Mouse (Mus musculus) layer of hippocampus, postnatal 10 days (tissue): Measurements from ENCODE around the gene Tnip1. TPM values are rescaled to one million over a fixed set of nuclear protein-coding genes. Genes with fewer than 3 reads are reported as not detected.

ENCODE experiments used
- DNase-seq, 2 experiments: peaks; one replicate each; pipeline ENCODE4 v3.0.0; 2021; ENCODE audit warnings: low spot score in 2 of 2
- total RNA-seq, 2 experiments: library from RNA; stranded (reverse); gene quantifications; 2 replicates each; pipeline ENCODE4 v1.2.3; 2021

Gene Tnip1
- total RNA-seq, 2 experiments from 2014 or later: 29.0 to 32.2 TPM

- no peak for DNase-seq
Measured at GRCm38 (mm10) chr11:54936035-54936770, 26.5 kb downstream of the Tnip1 start.

DNA sequence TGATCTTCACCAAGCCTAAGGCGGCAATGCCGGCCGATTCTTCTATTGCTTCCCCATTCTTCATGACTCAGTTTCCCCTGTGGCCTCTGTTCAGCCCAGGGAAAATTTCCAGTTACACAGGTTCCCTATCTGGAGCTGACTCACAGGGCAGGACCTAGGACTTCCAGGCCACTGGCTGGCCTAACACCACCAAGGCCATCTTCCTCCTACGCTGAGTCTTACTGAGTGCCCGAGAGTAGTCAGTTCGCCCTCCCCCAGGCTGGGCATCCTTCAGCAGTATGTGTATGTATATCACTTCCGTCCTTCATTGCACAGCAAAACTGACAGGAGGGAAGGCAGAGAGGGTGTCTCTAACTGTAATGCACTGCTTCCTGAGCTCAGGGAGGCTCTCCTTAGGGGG lies 28.5 kb downstream of the Tnip1 start:
- DNase-seq: no peak

- no peak for DNase-seq
Measured at GRCm38 (mm10) chr11:54932540-54932939, 30.2 kb downstream of the Tnip1 start.

DNA sequence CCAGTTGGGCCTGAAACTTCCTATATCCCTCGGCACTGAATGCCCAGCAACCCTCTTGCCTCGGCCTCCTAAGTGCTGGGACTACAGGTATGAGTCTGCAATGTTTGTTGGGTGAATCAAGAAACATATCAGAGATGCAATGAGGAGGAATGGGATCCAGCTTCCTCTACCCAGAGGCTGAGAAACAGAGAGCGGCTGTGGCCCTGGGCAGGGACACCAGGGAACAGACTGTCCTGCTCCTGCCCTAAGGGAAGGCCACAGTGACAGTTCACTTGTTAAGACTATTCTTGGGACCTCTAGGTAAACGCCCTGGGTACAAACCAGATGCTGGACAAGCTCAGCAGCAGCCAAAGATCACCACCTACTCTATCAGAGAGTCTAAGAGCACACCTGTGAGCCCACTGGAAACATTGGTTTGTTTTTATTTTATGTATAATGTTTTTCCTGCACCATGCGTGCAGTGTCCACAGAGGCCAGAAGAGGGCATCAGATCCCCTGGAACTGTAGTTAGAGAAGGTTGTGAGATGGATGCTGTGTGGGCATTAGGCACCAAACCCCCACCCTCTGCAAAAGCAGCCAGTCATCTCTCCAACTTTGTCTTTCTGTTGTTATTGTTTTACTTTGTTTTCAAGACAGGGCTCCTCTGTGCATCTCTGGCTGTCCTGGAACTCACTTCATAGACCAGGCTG lies 31.2 kb downstream of the Tnip1 start:
- DNase-seq: peak; percentile 71 to 72

DNA sequence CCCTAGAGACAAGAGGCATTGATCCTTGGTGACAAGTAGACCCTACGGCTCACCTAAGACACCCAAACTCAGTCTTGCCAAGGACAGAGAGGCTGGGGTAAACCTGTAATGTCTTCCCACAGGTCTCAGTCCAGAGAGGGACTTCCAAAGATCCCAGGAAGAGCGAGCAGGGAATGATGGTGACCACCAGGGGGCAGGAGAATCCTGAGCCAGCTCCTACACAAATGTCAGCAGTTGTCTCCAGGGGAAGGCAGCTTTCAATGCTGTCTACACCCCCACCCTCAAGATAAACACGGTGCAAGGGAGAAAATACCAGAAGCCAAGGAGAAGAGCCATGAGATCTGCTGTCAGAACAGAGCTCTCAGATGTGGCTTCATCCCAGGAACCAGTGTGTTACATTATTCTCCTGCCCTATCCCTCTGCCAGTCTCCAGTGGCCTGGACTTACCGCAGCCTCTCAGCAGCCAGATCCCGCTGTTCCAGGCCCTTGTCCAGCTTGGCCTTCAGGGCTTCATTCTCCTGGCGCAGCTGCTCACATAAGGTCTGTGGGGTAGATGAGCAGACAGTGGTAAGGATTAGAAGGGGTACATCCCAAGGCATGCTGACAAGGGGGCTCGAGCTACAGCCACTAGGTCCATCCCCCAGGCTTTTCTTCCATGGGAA lies 32.3 kb downstream of the Tnip1 start:
- DNase-seq: peak; percentile 62 to 75

DNA sequence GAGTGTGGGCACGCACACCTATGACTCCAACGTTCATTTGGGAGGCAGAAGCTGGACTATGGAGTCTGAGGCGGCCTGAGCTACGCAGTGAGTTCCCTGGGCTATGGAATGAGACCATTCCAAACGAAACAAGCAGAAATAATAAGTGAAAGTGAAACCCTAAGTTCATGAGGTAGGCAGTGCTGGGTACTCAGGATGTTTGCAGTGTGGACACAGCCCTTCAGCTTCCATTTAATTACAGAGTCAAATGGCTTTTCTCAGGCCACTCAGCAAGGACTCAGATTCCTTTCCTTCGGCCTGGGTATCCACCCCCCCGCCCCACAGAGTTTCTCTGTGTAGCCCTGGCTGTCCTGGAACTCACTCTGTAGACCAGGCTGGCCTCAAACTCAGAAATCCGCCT lies 33.0 kb downstream of the Tnip1 start:
- DNase-seq: no peak

GRCm38 (mm10) chr11:54929290-54929689 lies 33.4 kb downstream of the Tnip1 start:
- DNase-seq: no peak

DNA sequence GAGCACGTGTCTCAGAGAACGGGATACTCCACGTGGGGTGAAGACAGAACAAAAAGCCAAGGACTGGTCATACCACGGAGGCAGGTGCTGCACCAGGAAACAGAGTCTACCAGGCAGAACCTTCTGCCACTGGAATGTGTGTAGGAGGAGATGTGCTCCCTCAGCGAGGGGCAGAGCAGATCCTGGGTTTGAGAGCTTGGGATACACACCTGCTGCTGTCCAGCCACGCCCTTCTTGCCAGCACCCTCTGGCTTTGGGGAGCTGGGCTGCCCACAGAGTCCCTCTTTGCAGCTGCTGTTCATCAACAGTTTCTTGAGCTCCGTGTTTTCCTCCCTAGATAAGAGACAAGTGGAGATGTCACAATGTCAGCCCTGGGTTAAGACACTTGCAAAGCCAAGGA lies 33.8 kb downstream of the Tnip1 start:
- DNase-seq: no peak

GRCm38 (mm10) chr11:54928219-54928618 lies 34.5 kb downstream of the Tnip1 start:
- DNase-seq: no peak

DNA sequence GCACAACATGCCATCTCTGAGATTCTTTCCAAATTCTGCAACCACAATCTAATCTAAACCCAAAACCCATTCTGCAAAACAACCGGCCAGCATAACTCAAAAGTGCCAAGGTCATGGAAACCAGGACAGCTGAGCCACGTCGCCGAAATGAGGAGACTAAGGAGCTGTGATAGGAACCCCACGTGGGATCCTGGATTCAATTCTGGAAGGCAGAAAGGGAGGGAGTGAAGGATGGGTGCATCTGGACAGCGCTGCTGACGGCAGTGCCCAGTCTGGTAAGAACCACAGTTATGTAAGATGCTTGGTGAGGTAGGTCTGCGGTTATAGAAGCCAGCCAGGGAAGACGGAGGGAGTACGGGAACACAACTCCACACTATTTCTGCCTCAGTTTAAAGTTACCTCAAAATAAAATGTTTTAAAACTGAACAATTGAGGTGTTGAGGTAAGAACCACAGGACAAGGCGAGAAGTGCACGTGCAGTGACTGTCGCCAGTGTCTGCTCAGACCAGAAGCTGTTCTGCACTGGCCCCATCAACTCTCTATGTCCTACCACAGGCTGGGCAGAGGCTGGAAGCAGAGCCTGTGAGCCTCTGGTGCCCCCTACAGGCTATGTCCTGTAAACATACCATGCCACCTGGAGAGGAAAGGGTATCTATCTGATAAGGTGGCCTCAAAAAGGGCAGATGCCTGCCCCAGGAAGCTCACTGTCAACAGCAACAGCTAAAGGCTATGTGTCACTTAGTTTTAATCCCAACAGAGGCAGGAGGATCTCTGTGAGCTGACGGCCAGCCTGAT lies 35.2 kb downstream of the Tnip1 start:
- peak; percentile 66 to 75 for DNase-seq

- no peak for DNase-seq
Measured at GRCm38 (mm10) chr11:54924145-54924544, 38.6 kb downstream of the Tnip1 start.

DNA sequence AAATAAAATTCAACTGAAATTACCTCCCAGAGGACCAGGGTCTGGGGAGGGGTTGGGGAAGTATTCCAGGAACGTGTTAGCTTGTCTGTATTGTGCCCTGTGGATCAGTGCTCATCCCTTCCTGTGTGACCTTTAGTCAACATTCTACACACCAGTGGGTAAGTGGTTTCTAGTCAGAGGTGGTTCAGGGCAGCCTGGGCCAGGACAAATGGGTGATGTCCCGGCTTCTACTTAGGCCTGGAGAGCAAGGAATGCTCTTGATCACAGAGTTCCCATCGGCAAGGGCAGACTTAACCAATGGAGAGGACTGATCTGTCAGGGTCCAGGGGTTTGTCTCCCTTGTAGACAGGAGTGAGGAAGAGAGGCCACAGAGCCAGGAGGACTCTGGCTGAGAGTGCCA lies 40.2 kb downstream of the Tnip1 start:
- DNase-seq: no peak

DNA sequence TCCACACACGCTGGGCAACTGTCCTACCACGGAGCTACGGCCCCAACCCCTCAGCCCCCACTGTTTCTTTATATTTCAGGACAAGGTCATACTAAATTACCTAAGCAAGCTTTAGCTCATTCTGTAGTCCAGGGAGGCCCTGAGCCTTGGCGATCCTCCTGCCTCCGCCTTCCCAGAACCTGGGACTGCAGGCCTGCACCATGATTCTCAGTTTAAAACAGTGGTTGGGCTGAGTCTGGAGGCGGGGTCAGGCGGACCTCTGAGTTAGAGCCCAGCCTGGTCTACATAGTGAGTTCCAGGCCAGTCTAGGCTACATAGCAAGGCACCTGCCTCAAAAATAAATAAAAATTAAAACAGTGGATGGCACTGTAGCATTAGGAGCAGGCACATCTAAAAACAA lies 40.9 kb downstream of the Tnip1 start:
- no peak for DNase-seq

- no peak for DNase-seq
Measured at GRCm38 (mm10) chr11:54920973-54921580, 41.6 kb downstream of the Tnip1 start.

GRCm38 (mm10) chr11:54920127-54920972 lies 42.4 kb downstream of the Tnip1 start:
- DNase-seq: no peak

GRCm38 (mm10) chr11:54918273-54918672 lies 44.4 kb downstream of the Tnip1 start:
- DNase-seq: no peak

- DNase-seq: no peak
Measured at GRCm38 (mm10) chr11:54917461-54917860, 45.3 kb downstream of the Tnip1 start.

- no peak for DNase-seq
Measured at GRCm38 (mm10) chr11:54913841-54914240, 48.9 kb downstream of the Tnip1 start.

- DNase-seq: no peak
Measured at GRCm38 (mm10) chr11:54912503-54913316, 50.0 kb downstream of the Tnip1 start.
